Mouse (Mus musculus): ENCODE data around the gene Yeats4.

- no peak for TF ChIP-seq GATA1 (IDR thresholded peaks at IDR 0.05; ENCODE audit: low read length)
- no peak for TF ChIP-seq TAL1 (IDR thresholded peaks at IDR 0.05; ENCODE audit: low read length)
Measured at GRCm38 (mm10) chr10:117195005-117195404, 29.3 kb downstream of the Yeats4 start.

Measured in erythroblast, embryonic 14.5 days (primary cell).